Mouse (Mus musculus): Measurements from ENCODE around the gene Ddx28. TPM values are rescaled to one million over a fixed set of nuclear protein-coding genes. Genes with fewer than 3 reads are reported as not detected.
A peak's percentile ranks its signal among the peaks of the same experiment; 100 is the strongest.

Ddx28 gene
- polyA plus RNA-seq, 1 experiment from 2014 or later, result 12.9 TPM

- Histone ChIP-seq H3K4me1 (replicated peaks) (peaks cover 77% of the 10 kb centered on the region), H3K36me3 (no peaks in the 10 kb centered on the region), H3K4me2 (peak within 1 kb of the TSS; percentile 96), H3K27me3 (no peaks in the 10 kb centered on the region), H3K9ac (peak within 1 kb of the TSS; percentile 87), H3K4me3 (replicated peaks) (peak within 1 kb of the TSS; percentile 84), H3K9me3 (replicated peaks) (no peaks in the 10 kb centered on the region), H3K27ac (peak within 1 kb of the TSS; percentile 93)
- peak; percentile 72 for ATAC-seq (ENCODE audit: low read depth)
- peak; percentile 65 for DNase-seq
- 1% methylated on average over 47 of the region's 47 CpGs for WGBS (ENCODE audit: insufficient replicate concordance)
Observed at GRCm38 (mm10) chr8:105965905-105966341, 45.8 kb downstream of the Ddx28 start, which contains the start of gene Slc12a4. TSS of gene Slc12a4 (minus strand) at chr8:105966097.

GRCm38 (mm10) chr8:105965266-105965904 lies 46.3 kb downstream of the Ddx28 start:
- Histone ChIP-seq H3K4me2 (peak overlapping the region; percentile 96), H3K4me1 (replicated peaks) (peaks cover 82% of the 10 kb centered on the region), H3K9ac (peak overlapping the region; percentile 87), H3K27ac (peak overlapping the region; percentile 93), H3K4me3 (replicated peaks) (peak overlapping the region; percentile 84), H3K27me3 (no peaks in the 10 kb centered on the region), H3K9me3 (replicated peaks) (no peaks in the 10 kb centered on the region), H3K36me3 (peaks cover 2% of the 10 kb centered on the region)
- ATAC-seq (ENCODE audit: low read depth) (peak; percentile 42), DNase-seq (peak; percentile 46)
- 2% methylated on average over 40 of the region's 40 CpGs for WGBS (ENCODE audit: insufficient replicate concordance)

GRCm38 (mm10) chr8:105964506-105965265 lies 47.0 kb downstream of the Ddx28 start:
- H3K9me3 ChIP-seq (replicated peaks), result no peaks in the 10 kb centered on the region
- H3K9ac ChIP-seq, result peak overlapping the region; percentile 87
- H3K27me3 ChIP-seq, result no peaks in the 10 kb centered on the region
- H3K36me3 ChIP-seq, result peaks cover 9% of the 10 kb centered on the region
- no peak for ATAC-seq (ENCODE audit: low read depth)
- H3K4me3 ChIP-seq (replicated peaks), result peak overlapping the region; percentile 84
- H3K4me2 ChIP-seq, result peak overlapping the region; percentile 96
- peak overlapping the region; percentile 93 for H3K27ac ChIP-seq
- H3K4me1 ChIP-seq (replicated peaks), result peaks cover 89% of the 10 kb centered on the region
- WGBS (ENCODE audit: insufficient replicate concordance), result 45% methylated on average over 12 of the region's 12 CpGs
- DNase-seq, result no peak

GRCm38 (mm10) chr8:105961536-105961935 lies 50.1 kb downstream of the Ddx28 start:
- Histone ChIP-seq H3K9ac (peak overlapping the region; percentile 41; the same call in 1 of the 2 replicates), H3K27me3 (no peaks in the 10 kb centered on the region), H3K27ac (peak overlapping the region; percentile 30; the same call in 1 of the 2 replicates), H3K9me3 (replicated peaks) (no peaks in the 10 kb centered on the region), H3K4me1 (replicated peaks) (peaks cover 75% of the 10 kb centered on the region), H3K4me3 (replicated peaks) (peak overlapping the region; percentile 31), H3K4me2 (peak overlapping the region; percentile 65), H3K36me3 (peaks cover 35% of the 10 kb centered on the region)
- DNase-seq, result peak; percentile 58
- ATAC-seq (ENCODE audit: low read depth), result peak; percentile 39
- 17% methylated on average over 10 of the region's 10 CpGs for WGBS (ENCODE audit: insufficient replicate concordance)

- peaks cover 70% of the 10 kb centered on the region for H3K4me1 ChIP-seq (replicated peaks)
- peaks cover 38% of the 10 kb centered on the region for H3K36me3 ChIP-seq
- peak overlapping the region; percentile 41; the same call in 1 of the 2 replicates for H3K9ac ChIP-seq
- H3K4me3 ChIP-seq (replicated peaks), result peak overlapping the region; percentile 31
- ATAC-seq (ENCODE audit: low read depth) (no peak), DNase-seq (peak; percentile 53)
- no peaks in the 10 kb centered on the region for H3K27me3 ChIP-seq
- H3K27ac ChIP-seq, result 0 out of 2 replicates have a peak overlapping the region, but pooled peaks have one; percentile 30
- H3K9me3 ChIP-seq (replicated peaks), result no peaks in the 10 kb centered on the region
- peak overlapping the region; percentile 65 for H3K4me2 ChIP-seq
- 45% methylated on average over 14 of the region's 14 CpGs for WGBS (ENCODE audit: insufficient replicate concordance)
Observed at GRCm38 (mm10) chr8:105961101-105961500, 50.6 kb downstream of the Ddx28 start.

Other genes with a start within 250 kb of the Ddx28 start
- gene Ranbp10, start 184.5 kb downstream of the Ddx28 start, polyA plus RNA-seq (2015; fragmentation: Nextera tagmentation; extraction: Ambion mirVana), result 36.1 and 36.2 TPM in 2 replicates
- 0.06 and 0.08 TPM in 2 replicates for gene Tsnaxip1, start 184.2 kb downstream of the Ddx28 start, polyA plus RNA-seq (2015; fragmentation: Nextera tagmentation; extraction: Ambion mirVana)
- gene Cenpt, start 158.6 kb downstream of the Ddx28 start, polyA plus RNA-seq (2015; fragmentation: Nextera tagmentation; extraction: Ambion mirVana), result 21.5 and 22.3 TPM in 2 replicates
- 38.2 and 40.7 TPM in 2 replicates for gene Thap11, start 156.8 kb downstream of the Ddx28 start, polyA plus RNA-seq (2015; fragmentation: Nextera tagmentation; extraction: Ambion mirVana)
- 152 and 192 TPM in 2 replicates for gene Nutf2, start 151.3 kb downstream of the Ddx28 start, polyA plus RNA-seq (2015; fragmentation: Nextera tagmentation; extraction: Ambion mirVana)
- gene Edc4, start 131.0 kb downstream of the Ddx28 start, polyA plus RNA-seq (2015; fragmentation: Nextera tagmentation; extraction: Ambion mirVana), result 17.3 and 18.5 TPM in 2 replicates
- gene Nrn1l, start 118.3 kb downstream of the Ddx28 start, polyA plus RNA-seq (2015; fragmentation: Nextera tagmentation; extraction: Ambion mirVana), result not detected in 2 replicates
- gene Pskh1, start 111.4 kb downstream of the Ddx28 start, polyA plus RNA-seq (2015; fragmentation: Nextera tagmentation; extraction: Ambion mirVana), result 9.6 and 10.0 TPM in 2 replicates
- gene Ctrl, start 78.0 kb downstream of the Ddx28 start, polyA plus RNA-seq (2015; fragmentation: Nextera tagmentation; extraction: Ambion mirVana), result 0.35 and 0.60 TPM in 2 replicates
- gene Psmb10, start 73.4 kb downstream of the Ddx28 start, polyA plus RNA-seq (2015; fragmentation: Nextera tagmentation; extraction: Ambion mirVana), result 68.9 and 81.6 TPM in 2 replicates
- 31.2 and 33.1 TPM in 2 replicates for gene Lcat, start 68.5 kb downstream of the Ddx28 start, polyA plus RNA-seq (2015; fragmentation: Nextera tagmentation; extraction: Ambion mirVana)
- 12.6 and 13.1 TPM in 2 replicates for gene Slc12a4, start 45.8 kb downstream of the Ddx28 start, polyA plus RNA-seq (2015; fragmentation: Nextera tagmentation; extraction: Ambion mirVana)
- not detected in 2 replicates for gene Dpep3, start 32.5 kb downstream of the Ddx28 start, polyA plus RNA-seq (2015; fragmentation: Nextera tagmentation; extraction: Ambion mirVana)
- gene Dus2, start 20.5 kb downstream of the Ddx28 start, polyA plus RNA-seq (2015; fragmentation: Nextera tagmentation; extraction: Ambion mirVana), result 13.3 and 14.4 TPM in 2 replicates
- not detected in 2 replicates for gene Dpep2nb, start 5.9 kb downstream of the Ddx28 start, polyA plus RNA-seq (2015; fragmentation: Nextera tagmentation; extraction: Ambion mirVana)
- 3.3 and 3.8 TPM in 2 replicates for gene Nfatc3, start 47.0 kb upstream of the Ddx28 start, polyA plus RNA-seq (2015; fragmentation: Nextera tagmentation; extraction: Ambion mirVana)
- 6.2 and 7.7 TPM in 2 replicates for gene Esrp2, start 125.1 kb upstream of the Ddx28 start, polyA plus RNA-seq (2015; fragmentation: Nextera tagmentation; extraction: Ambion mirVana)
- 6.9 and 8.3 TPM in 2 replicates for gene Pla2g15, start 138.5 kb upstream of the Ddx28 start, polyA plus RNA-seq (2015; fragmentation: Nextera tagmentation; extraction: Ambion mirVana)
- gene Slc7a6, start 157.0 kb upstream of the Ddx28 start, polyA plus RNA-seq (2015; fragmentation: Nextera tagmentation; extraction: Ambion mirVana), result 10.5 and 14.0 TPM in 2 replicates
- gene Slc7a6os, start 199.1 kb upstream of the Ddx28 start, polyA plus RNA-seq (2015; fragmentation: Nextera tagmentation; extraction: Ambion mirVana), result 15.5 and 16.5 TPM in 2 replicates
- gene Prmt7, start 199.1 kb upstream of the Ddx28 start, polyA plus RNA-seq (2015; fragmentation: Nextera tagmentation; extraction: Ambion mirVana), result 31.3 and 33.0 TPM in 2 replicates